Mouse (Mus musculus): ENCODE data around the gene Slc16a6. TPM values are rescaled to one million over a fixed set of nuclear protein-coding genes. Genes with fewer than 3 reads are reported as not detected.

Slc16a6 gene
- polyA plus RNA-seq, 1 experiment from 2014 or later: 10.2 TPM

Small RNA genes lying within 50 kb of the gene (microRNA-seq; reads per million reads assigned to microRNA genes)
- not detected for gene Gm25540 (ENCODE audit: borderline number of aligned reads)

Other genes starting within 250 kb of the Slc16a6 start
- 0.40 and 0.72 TPM in 2 replicates for gene Rgs9, start 175.5 kb downstream of the Slc16a6 start, polyA plus RNA-seq (2014; fragmentation: Nextera tagmentation; extraction: Ambion mirVana)
- 24.9 and 28.9 TPM in 2 replicates for gene Gna13, start 110.8 kb downstream of the Slc16a6 start, polyA plus RNA-seq (2014; fragmentation: Nextera tagmentation; extraction: Ambion mirVana)
- gene 9930022D16Rik, start 59.7 kb downstream of the Slc16a6 start, polyA plus RNA-seq (2014; fragmentation: Nextera tagmentation; extraction: Ambion mirVana): 0.11 TPM in 1 of 2 replicates, not detected in the other
- 37.6 and 38.8 TPM in 2 replicates for gene Amz2, start 47.7 kb downstream of the Slc16a6 start, polyA plus RNA-seq (2014; fragmentation: Nextera tagmentation; extraction: Ambion mirVana)
- gene Arsg, start 224 bp downstream of the Slc16a6 start, polyA plus RNA-seq (2014; fragmentation: Nextera tagmentation; extraction: Ambion mirVana): 4.2 and 5.1 TPM in 2 replicates
- gene Wipi1, start 138.4 kb upstream of the Slc16a6 start, polyA plus RNA-seq (2014; fragmentation: Nextera tagmentation; extraction: Ambion mirVana): 23.6 and 27.1 TPM in 2 replicates
- gene Prkar1a, start 175.8 kb upstream of the Slc16a6 start, polyA plus RNA-seq (2014; fragmentation: Nextera tagmentation; extraction: Ambion mirVana): 435 and 522 TPM in 2 replicates
- gene Fam20a, start 248.7 kb upstream of the Slc16a6 start, polyA plus RNA-seq (2014; fragmentation: Nextera tagmentation; extraction: Ambion mirVana): 0.86 and 1.2 TPM in 2 replicates

Data from heart, embryonic 11.5 days (tissue).